Mouse (Mus musculus) CH12.LX (cell line): ENCODE results near the gene Map7. TPM values are rescaled to one million over a fixed set of nuclear protein-coding genes. Genes with fewer than 3 reads are reported as not detected.

Experiments
- DNase-seq: peaks from one replicate; pipeline ENCODE4 v3.0.0-alpha.2; 2013; ENCODE audit errors: extremely low read depth
- H3K27ac ChIP-seq: 2 replicates; pipeline ENCODE4 v1.5.1; 2012; ENCODE audit warnings: low read depth, mild to moderate bottlenecking, control low read depth, moderate library complexity; ENCODE audit not compliant: insufficient read depth
- H3K27me3 ChIP-seq: replicated peaks from 2 replicates; pipeline ENCODE3; 2012; ENCODE audit warnings: inconsistent platforms
- H3K36me3 ChIP-seq, 2 experiments: replicated peaks in 1 of 2; 2 replicates each; pipeline versions ENCODE3 to v1.6.1; 2012; ENCODE audit warnings: inconsistent platforms in 1 of 2, low read length in 1 of 2, mild to moderate bottlenecking in 1 of 2, mixed read lengths in 1 of 2, moderate library complexity in 1 of 2; ENCODE audit not compliant: control insufficient read depth in 1 of 2, insufficient read depth in 1 of 2
- H3K4me1 ChIP-seq, 2 experiments: 2 replicates each; pipeline ENCODE4 v1.6.1; 2012; ENCODE audit warnings: inconsistent platforms in 1 of 2, moderate library complexity in 1 of 2; ENCODE audit not compliant: insufficient read depth in 2 of 2, control insufficient read depth in 1 of 2
- H3K4me2 ChIP-seq: 2 replicates; pipeline ENCODE4 v1.6.1; 2012; ENCODE audit warnings: low read depth, mild to moderate bottlenecking, control low read depth; ENCODE audit not compliant: poor library complexity, insufficient read depth, severe bottlenecking
- H3K4me3 ChIP-seq, 3 experiments: fragments of 150-350 bp in 1 of 3; sonication (generic) in 1 of 3; replicated peaks in 1 of 3; 2 replicates each; pipeline versions ENCODE3 to v1.5.1; 2011 to 2012; ENCODE audit warnings: low read depth in 2 of 3, low read length in 2 of 3, mild to moderate bottlenecking in 2 of 3, moderate library complexity in 2 of 3, control low read depth in 1 of 3, improper control_type of control experiment in 1 of 3, inconsistent platforms in 1 of 3, mixed read lengths in 1 of 3; ENCODE audit not compliant: poor library complexity in 1 of 3
- H3K79me2 ChIP-seq: replicated peaks from 2 replicates; pipeline ENCODE4 v1.6.1; 2012; ENCODE audit warnings: mild to moderate bottlenecking, moderate library complexity; ENCODE audit not compliant: control insufficient read depth, poor library complexity, insufficient read depth, severe bottlenecking; ENCODE audit errors: extremely low read depth
- H3K9ac ChIP-seq: 2 replicates; pipeline ENCODE4 v1.6.1; 2012; ENCODE audit warnings: low read depth, mild to moderate bottlenecking, control low read depth, moderate library complexity; ENCODE audit not compliant: insufficient read depth
- H3K9me3 ChIP-seq: replicated peaks from 2 replicates; pipeline ENCODE3; 2012; ENCODE audit warnings: low read length, inconsistent platforms, mixed read lengths
- E2F4 ChIP-seq: IDR thresholded peaks from 2 replicates; pipeline ENCODE4 v1.6.1; 2011; ENCODE audit warnings: low read depth, low read length, improper control_type of control experiment; ENCODE audit not compliant: insufficient replicate concordance
- ELF1 ChIP-seq: IDR thresholded peaks from 2 replicates; pipeline ENCODE4 v1.6.1; 2014; ENCODE audit warnings: low read depth, mild to moderate bottlenecking, inconsistent platforms, low read length, improper control_type of control experiment
- GABPA ChIP-seq: IDR thresholded peaks from 2 replicates; pipeline ENCODE4 v1.6.1; 2012; ENCODE audit warnings: low read depth, low read length, improper control_type of control experiment, inconsistent platforms; ENCODE audit not compliant: insufficient replicate concordance
- HCFC1 ChIP-seq: IDR thresholded peaks from 2 replicates; pipeline ENCODE4 v1.6.1; 2012; ENCODE audit warnings: low read depth, mild to moderate bottlenecking, inconsistent platforms, low read length, improper control_type of control experiment
- JUN ChIP-seq: IDR thresholded peaks from 2 replicates; pipeline ENCODE4 v1.6.1; 2011; ENCODE audit warnings: low read depth, mild to moderate bottlenecking, low read length, improper control_type of control experiment, moderate library complexity; ENCODE audit not compliant: insufficient read depth
- MAFK ChIP-seq: IDR thresholded peaks from 2 replicates; pipeline ENCODE4 v1.6.1; 2011; ENCODE audit warnings: low read length, improper control_type of control experiment; ENCODE audit not compliant: insufficient replicate concordance
- MAZ ChIP-seq: IDR thresholded peaks from 2 replicates; pipeline ENCODE4 v1.6.1; 2012; ENCODE audit warnings: low read depth, mild to moderate bottlenecking, inconsistent platforms, low read length, improper control_type of control experiment, moderate library complexity
- MEF2A ChIP-seq: IDR thresholded peaks from 2 replicates; pipeline ENCODE4 v1.6.1; 2014; ENCODE audit warnings: low read depth, mild to moderate bottlenecking, inconsistent platforms, low read length, improper control_type of control experiment, borderline replicate concordance
- MXI1 ChIP-seq: IDR thresholded peaks from 2 replicates; pipeline ENCODE4 v1.6.1; 2011; ENCODE audit warnings: mild to moderate bottlenecking, low read depth, low read length, improper control_type of control experiment
- MYC ChIP-seq: IDR thresholded peaks from 2 replicates; pipeline ENCODE4 v1.6.1; 2011; ENCODE audit warnings: low read depth, mild to moderate bottlenecking, improper control_type of control experiment, low read length
- NELFE ChIP-seq: IDR thresholded peaks from 2 replicates; pipeline ENCODE4 v1.6.1; 2011; ENCODE audit warnings: low read depth, low read length, improper control_type of control experiment
- NRF1 ChIP-seq: IDR thresholded peaks from 2 replicates; pipeline ENCODE4 v1.6.1; 2014; ENCODE audit warnings: low read depth, mild to moderate bottlenecking, inconsistent platforms, low read length, improper control_type of control experiment, moderate library complexity
- PAX5 ChIP-seq: IDR thresholded peaks from 2 replicates; pipeline ENCODE4 v1.6.1; 2012; ENCODE audit warnings: low read length, inconsistent platforms, mixed read lengths
- POLR2A ChIP-seq: IDR thresholded peaks from 2 replicates; pipeline ENCODE4 v1.6.1; 2011; ENCODE audit warnings: low read depth, mild to moderate bottlenecking, improper control_type of control experiment, low read length
- RAD21 ChIP-seq: IDR thresholded peaks from 2 replicates; pipeline ENCODE4 v1.6.1; 2011; ENCODE audit warnings: low read depth, mild to moderate bottlenecking, low read length, improper control_type of control experiment, moderate library complexity
- RCOR1 ChIP-seq: conservative IDR thresholded peaks from 2 replicates; pipeline ENCODE4 v1.6.1; 2012; ENCODE audit warnings: low read depth, mild to moderate bottlenecking, inconsistent platforms, low read length, improper control_type of control experiment
- SIN3A ChIP-seq: IDR thresholded peaks from 2 replicates; pipeline ENCODE4 v1.6.1; 2012; ENCODE audit warnings: low read length, improper control_type of control experiment, inconsistent platforms
- TBP ChIP-seq: conservative IDR thresholded peaks from 2 replicates; pipeline ENCODE4 v1.6.1; 2011; ENCODE audit warnings: low read depth, low read length, improper control_type of control experiment
- UBTF ChIP-seq: IDR thresholded peaks from 2 replicates; pipeline ENCODE4 v1.6.1; 2012; ENCODE audit warnings: low read depth, mild to moderate bottlenecking, inconsistent platforms, low read length, improper control_type of control experiment, moderate library complexity
- ZNF384 ChIP-seq: IDR thresholded peaks from 2 replicates; pipeline ENCODE4 v1.6.1; 2012; ENCODE audit warnings: low read depth, low read length, improper control_type of control experiment, inconsistent platforms
- dilution Hi-C: fragments of 300-500 bp; cut with MboI; formaldehyde crosslinking; loops from 2 replicates; pipeline ENCODE4 v1.14.3; 2020; ENCODE audit warnings: low sequenced_read_pairs; ENCODE audit not compliant: extremely low pct_unique_long_range_greater_than_20kb, extremely low pct_ligation_motif_present
- in situ Hi-C: fragments of 300-500 bp; cut with MboI; formaldehyde crosslinking; loops from 3 replicates; pipeline ENCODE4 v1.14.3; 2019; ENCODE audit warnings: low sequenced_read_pairs, low pct_ligation_motif_present, low pct_unique_long_range_greater_than_20kb, mixed read lengths
- polyA plus RNA-seq: library from polyadenylated mRNA; unstranded; fragments of >175 nt; gene quantifications from 2 replicates; pipeline ENCODE4 v1.2.1, GENCODE M21; 2012; ENCODE audit warnings: low read depth; ENCODE audit not compliant: insufficient read length
- total RNA-seq, 2 experiments: library from RNA; depleted of rRNA; stranded (reverse); fragments of 300-350 nt in 1 of 2; fragments of >200 nt in 1 of 2; gene quantifications; 2 replicates each; pipeline ENCODE4 v1.2.3; 2012 to 2014

Map7 gene
- total and polyA plus RNA-seq, 3 experiments: 7.4 to 31.1 (median 21.6) TPM

GRCm38 (mm10) chr10:20111508-20111907 lies 36.8 kb upstream of the Map7 start:
- Histone ChIP-seq H3K4me3 (no peak overlapping the region), H3K9me3 (no peaks in the 10 kb centered on the region), H3K27ac (no peak overlapping the region), H3K27me3 (no peaks in the 10 kb centered on the region), H3K4me1 (no peaks in the 10 kb centered on the region), H3K4me2 (no peak overlapping the region), H3K9ac (no peak overlapping the region), H3K79me2 (no peaks in the 10 kb centered on the region), H3K36me3 (peaks cover 64 to 88% of the 10 kb centered on the region in 2 experiments)
- dilution Hi-C loops (no loop called here), in situ Hi-C loops (no loop called here)
- DNase-seq: no peak
- TF ChIP-seq UBTF: no peak

DNA sequence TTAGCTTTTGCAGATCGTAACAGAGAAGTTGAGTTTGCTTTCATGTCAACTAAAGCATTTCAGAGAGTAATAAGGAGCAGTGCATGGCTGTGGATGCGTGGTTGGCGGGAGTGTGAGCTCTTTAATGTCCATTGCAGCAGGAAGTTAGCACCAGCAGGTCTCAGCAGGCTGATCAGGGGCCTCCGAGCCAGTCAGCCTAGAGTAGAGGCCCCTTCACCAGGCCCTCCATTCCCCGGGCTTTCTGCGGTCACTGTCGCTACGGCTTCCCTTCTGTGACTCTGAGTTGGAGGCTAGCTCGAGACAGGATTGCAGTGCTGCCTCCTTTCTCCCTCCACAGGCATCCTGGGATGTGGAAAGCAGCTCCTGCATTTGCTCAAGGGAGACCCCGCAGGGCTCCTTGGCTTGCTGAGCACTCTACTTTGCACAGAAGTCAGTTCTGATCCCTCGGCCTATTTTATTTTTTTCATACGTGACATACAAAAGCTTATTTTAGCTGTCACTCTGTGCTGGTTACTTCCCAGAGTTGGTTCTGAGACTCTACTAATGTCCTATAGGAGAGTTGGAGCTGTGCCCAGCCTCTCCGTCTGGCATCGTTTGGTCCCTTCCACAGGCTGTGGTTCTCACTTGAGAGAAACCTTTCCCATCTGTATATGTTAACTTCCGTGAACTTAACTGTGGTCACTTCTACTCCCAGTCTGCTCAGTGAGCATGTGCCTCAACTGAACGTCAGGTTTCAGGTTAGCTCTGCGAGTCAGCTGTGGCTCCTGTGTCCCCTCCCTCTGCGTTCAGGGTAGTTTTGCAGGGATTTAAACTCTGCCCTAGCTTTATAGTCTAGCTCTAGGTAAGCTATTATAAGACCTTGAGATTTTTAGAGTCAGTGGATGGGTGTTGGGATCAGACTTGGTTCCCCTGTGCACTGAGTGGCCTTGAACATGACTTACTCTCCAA lies 36.0 kb upstream of the Map7 start:
- DNase-seq: no peak

More for the DNA sequence above, 36.0 kb upstream of the Map7 start:
- Histone ChIP-seq H3K4me1 (no peaks in the 10 kb centered on the region), H3K9me3 (no peaks in the 10 kb centered on the region), H3K79me2 (no peaks in the 10 kb centered on the region), H3K4me2 (no peak overlapping the region), H3K4me3 (no peak overlapping the region), H3K9ac (no peak overlapping the region), H3K36me3 (peaks cover 64 to 90% of the 10 kb centered on the region in 2 experiments), H3K27me3 (no peaks in the 10 kb centered on the region), H3K27ac (no peak overlapping the region)
- in situ Hi-C loops: no loop called here
- dilution Hi-C loops: no loop called here
- TF ChIP-seq SIN3A: no peak
- no peak for TF ChIP-seq NELFE
- TF ChIP-seq ELF1: no peak
- TF ChIP-seq MXI1: no peak
- no peak for TF ChIP-seq MAZ
- no peak for TF ChIP-seq E2F4
- TF ChIP-seq RCOR1: no peak
- no peak for TF ChIP-seq JUN
- TF ChIP-seq UBTF: no peak
- no peak for TF ChIP-seq MEF2A
- TF ChIP-seq ZNF384: no peak
- no peak for TF ChIP-seq RAD21
- no peak for TF ChIP-seq TBP
- no peak for TF ChIP-seq GABPA
- TF ChIP-seq POLR2A: no peak
- no peak for TF ChIP-seq NRF1
- no peak for TF ChIP-seq MYC
- TF ChIP-seq MAFK: no peak
- TF ChIP-seq PAX5: no peak
- no peak for TF ChIP-seq HCFC1
